Mouse (Mus musculus) liver, embryonic 18 days (tissue): ENCODE data around the gene Olfr107. TPM values are rescaled to one million over a fixed set of nuclear protein-coding genes. Genes with fewer than 3 reads are reported as not detected.

Experiments used
- polyA plus RNA-seq: library from polyadenylated mRNA; depleted of rRNA; stranded (reverse); fragments of >200 nt; gene quantifications from 2 replicates; pipeline ENCODE4 v1.2.3, GENCODE M21; 2012; rRNA removed

Olfr107 gene
- not detected in 2 replicates for polyA plus RNA-seq

DNA sequence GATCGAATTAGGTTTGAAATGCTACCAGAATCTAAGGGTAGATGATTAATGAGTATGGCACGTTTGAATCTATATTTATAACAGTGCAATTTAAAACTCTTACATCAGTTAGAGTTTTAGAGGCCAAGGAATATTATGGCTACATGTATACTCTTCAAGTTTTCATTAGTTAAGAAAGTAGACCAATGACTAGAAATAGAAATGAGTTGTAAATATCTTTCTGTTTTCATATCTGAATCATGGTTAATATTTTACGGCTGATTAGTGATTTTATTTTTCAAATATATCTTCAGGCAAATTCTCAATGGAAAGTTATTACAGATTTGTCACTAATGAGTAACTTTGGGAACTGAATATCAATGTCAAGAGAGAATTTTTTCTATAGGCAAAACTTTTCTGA lies at the start of gene Olfr107:
Gene Olfr107 (plus strand): TSS at position 301 of the 400 bp plus-strand sequence.

GRCm38 (mm10) chr17:37359282-37359681 lies 39.7 kb upstream of the Olfr107 start, which contains the start of gene Olfr104-ps:
Gene Olfr104-ps (plus strand): TSS chr17:37359582.

GRCm38 (mm10) chr17:37378733-37379132 lies 20.3 kb upstream of the Olfr107 start, which contains the start of gene Olfr105-ps:
Gene Olfr105-ps (plus strand): TSS chr17:37379033.

GRCm38 (mm10) chr17:37390093-37390492 lies 8.9 kb upstream of the Olfr107 start, which contains the start of gene Olfr106-ps:
Gene Olfr106-ps (plus strand): TSS chr17:37390393.

GRCm38 (mm10) chr17:37445180-37445579 lies 46.2 kb downstream of the Olfr107 start, which contains the start of gene Olfr108:
Gene Olfr108 (plus strand): TSS chr17:37445480.

Other genes with a start within 250 kb of the Olfr107 start
- not detected in 2 replicates for gene Olfr93, start 237.7 kb upstream of the Olfr107 start, polyA plus RNA-seq
- gene Ubd, start 205.3 kb upstream of the Olfr107 start, polyA plus RNA-seq = 0.46 and 0.68 TPM in 2 replicates
- gene Olfr94, start 198.2 kb upstream of the Olfr107 start, polyA plus RNA-seq = not detected in 2 replicates
- not detected in 2 replicates for gene Olfr95, start 186.1 kb upstream of the Olfr107 start, polyA plus RNA-seq
- not detected in 2 replicates for gene Olfr96, start 179.1 kb upstream of the Olfr107 start, polyA plus RNA-seq
- gene Olfr97, start 161.9 kb upstream of the Olfr107 start, polyA plus RNA-seq = not detected in 2 replicates
- not detected in 2 replicates for gene Olfr98, start 135.5 kb upstream of the Olfr107 start, polyA plus RNA-seq
- 2.6 and 3.0 TPM in 2 replicates for gene H2-M3, start 129.0 kb upstream of the Olfr107 start, polyA plus RNA-seq
- gene Olfr99, start 115.8 kb upstream of the Olfr107 start, polyA plus RNA-seq = not detected in 2 replicates
- not detected in 2 replicates for gene Olfr101, start 94.9 kb upstream of the Olfr107 start, polyA plus RNA-seq
- not detected in 2 replicates for gene Olfr102, start 82.2 kb upstream of the Olfr107 start, polyA plus RNA-seq
- gene Olfr103, start 59.5 kb upstream of the Olfr107 start, polyA plus RNA-seq = not detected in 2 replicates
- not detected in 2 replicates for gene Olfr104-ps, start 39.6 kb upstream of the Olfr107 start, polyA plus RNA-seq
- not detected in 2 replicates for gene Olfr105-ps, start 20.2 kb upstream of the Olfr107 start, polyA plus RNA-seq
- gene Olfr106-ps, start 8.8 kb upstream of the Olfr107 start, polyA plus RNA-seq = not detected in 2 replicates
- gene Olfr108, start 46.3 kb downstream of the Olfr107 start, polyA plus RNA-seq = not detected in 2 replicates
- gene Olfr109, start 59.7 kb downstream of the Olfr107 start, polyA plus RNA-seq = not detected in 2 replicates
- 0.06 TPM in 1 of 2 replicates, not detected in the other for gene H2-M2, start 84.3 kb downstream of the Olfr107 start, polyA plus RNA-seq
- 0.02 TPM in 1 of 2 replicates, not detected in the other for gene Olfr110, start 93.2 kb downstream of the Olfr107 start, polyA plus RNA-seq
- gene Olfr111, start 108.8 kb downstream of the Olfr107 start, polyA plus RNA-seq = 0.03 and 0.04 TPM in 2 replicates
- not detected in 2 replicates for gene Olfr112, start 170.2 kb downstream of the Olfr107 start, polyA plus RNA-seq
- gene Olfr113, start 178.4 kb downstream of the Olfr107 start, polyA plus RNA-seq = not detected in 2 replicates
- not detected in 2 replicates for gene Olfr114, start 193.5 kb downstream of the Olfr107 start, polyA plus RNA-seq
- gene Olfr115, start 227.9 kb downstream of the Olfr107 start, polyA plus RNA-seq = not detected in 2 replicates
- not detected in 2 replicates for gene Olfr116, start 228.0 kb downstream of the Olfr107 start, polyA plus RNA-seq